Mouse (Mus musculus) T-helper 2 cell (primary cell): ENCODE data around the gene Ube4b.

Source experiments
- in situ Hi-C: fragments of 300-600 bp; cut with MboI, MseI; formaldehyde crosslinking; loops from one replicate; pipeline ENCODE4 v1.15.1; 2025; ENCODE audit warnings: high pct_unique_total_duplicates

Gene Ube4b

DNA sequence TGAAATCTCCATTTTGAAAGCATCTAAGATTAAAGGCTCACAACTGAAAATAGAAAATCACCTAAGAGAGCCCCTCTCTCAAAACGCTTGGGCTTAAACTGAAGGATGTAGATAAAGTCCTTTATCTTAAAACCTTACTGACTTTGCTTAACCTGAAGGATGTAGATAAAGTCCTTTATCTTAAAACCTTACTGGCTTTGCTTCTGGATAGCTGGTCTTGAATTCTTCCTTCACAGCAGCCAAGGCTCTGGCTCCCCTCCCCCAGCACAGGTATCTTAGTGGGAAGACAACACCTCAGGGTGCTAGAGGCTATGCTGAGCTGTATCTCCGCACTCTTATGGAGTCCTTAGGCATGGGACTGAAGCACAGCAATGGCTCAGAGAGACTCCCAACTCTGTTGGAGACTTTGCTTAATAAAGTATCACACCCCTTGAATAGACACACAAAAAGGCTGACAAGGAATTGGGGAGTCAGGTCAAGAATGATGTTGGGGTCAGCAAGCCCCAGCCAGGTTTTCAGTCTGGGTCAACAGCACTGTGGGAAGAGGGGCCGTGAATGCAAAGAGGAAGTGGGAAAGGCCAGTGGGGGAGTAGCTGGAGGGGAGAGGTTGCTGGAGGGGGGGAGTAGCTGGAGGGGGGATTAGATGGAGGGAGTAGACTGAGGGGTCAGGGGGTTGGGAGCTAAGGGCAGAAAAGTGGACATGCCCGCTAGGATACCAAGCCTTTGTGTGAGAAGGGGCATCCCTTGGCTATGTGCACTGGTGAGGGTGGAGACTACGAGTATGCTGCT, 86.9 kb downstream of the Ube4b start:
- in situ Hi-C loops, result no loop called here

- in situ Hi-C loops, result no loop called here
Measured at GRCm38 (mm10) chr4:149338137-149338536, 88.4 kb downstream of the Ube4b start.

- in situ Hi-C loops, result no loop called here
Measured at GRCm38 (mm10) chr4:149337353-149337752, 89.2 kb downstream of the Ube4b start.

DNA sequence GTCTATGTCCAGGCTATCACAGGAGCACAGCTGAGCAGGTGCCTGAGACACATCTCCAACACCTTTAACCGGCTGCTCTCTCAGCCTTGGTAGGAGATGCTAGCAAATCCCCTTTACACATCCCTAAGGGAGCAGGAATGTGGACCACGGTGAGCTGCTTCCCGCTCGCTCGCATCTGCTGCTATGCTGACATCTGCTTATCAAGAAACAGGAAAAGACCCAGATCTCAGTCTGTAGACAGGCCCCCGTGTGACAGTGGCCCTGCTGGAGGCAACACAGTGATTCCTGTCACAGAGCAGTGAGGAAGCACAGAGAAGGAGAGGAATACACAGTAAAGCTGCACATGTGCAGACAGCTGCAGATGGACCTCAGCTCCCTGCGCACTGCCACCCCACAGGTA, 90.2 kb downstream of the Ube4b start:
- in situ Hi-C loops, result no loop called here

DNA sequence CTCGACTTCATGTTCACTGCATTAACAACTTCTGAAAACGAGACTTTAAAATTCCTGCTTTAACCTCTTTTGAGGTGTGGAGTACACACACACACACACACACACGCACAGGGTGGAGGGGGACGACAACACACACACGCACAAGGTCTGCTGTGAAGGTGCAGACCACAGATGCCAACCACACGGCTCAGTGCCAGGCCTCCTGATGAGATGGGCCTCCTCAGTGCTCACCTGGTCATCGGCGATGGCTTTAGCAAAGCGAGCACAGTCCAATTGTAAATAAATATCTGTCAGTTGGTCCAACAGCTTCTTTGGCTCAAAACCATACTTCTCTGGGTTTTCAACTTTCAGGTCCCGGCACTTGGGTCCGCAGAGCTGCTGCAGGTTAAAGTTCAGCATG, 91.7 kb downstream of the Ube4b start:
- in situ Hi-C loops, result no loop called here

GRCm38 (mm10) chr4:149332726-149333125, 93.8 kb downstream of the Ube4b start:
- in situ Hi-C loops, result no loop called here

GRCm38 (mm10) chr4:149330495-149330894, 96.1 kb downstream of the Ube4b start:
- in situ Hi-C loops, result no loop called here

DNA sequence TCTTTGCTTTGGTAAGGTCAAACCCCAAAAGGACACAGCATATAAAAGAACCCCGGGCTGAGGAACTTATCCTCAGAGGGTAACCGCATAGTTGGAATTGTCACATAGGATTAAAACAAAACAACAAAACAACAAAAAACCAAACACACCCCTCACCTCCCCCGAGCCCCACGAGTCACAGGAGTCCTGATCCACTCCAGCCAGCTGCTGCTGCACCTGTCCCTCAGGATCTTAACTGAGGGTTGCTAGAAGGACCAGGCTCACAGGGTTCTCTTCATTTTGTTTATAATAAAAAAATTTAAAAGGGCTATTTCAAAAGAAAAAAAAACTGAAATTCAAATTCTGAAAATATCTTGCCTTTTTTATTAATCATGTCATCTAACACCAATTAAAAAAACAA, 97.8 kb downstream of the Ube4b start:
- in situ Hi-C loops, result no loop called here

- in situ Hi-C loops, result no loop called here
Measured at GRCm38 (mm10) chr4:149327281-149327680, 99.3 kb downstream of the Ube4b start.

GRCm38 (mm10) chr4:149325411-149326162, 101.0 kb downstream of the Ube4b start:
- in situ Hi-C loops, result no loop called here

DNA sequence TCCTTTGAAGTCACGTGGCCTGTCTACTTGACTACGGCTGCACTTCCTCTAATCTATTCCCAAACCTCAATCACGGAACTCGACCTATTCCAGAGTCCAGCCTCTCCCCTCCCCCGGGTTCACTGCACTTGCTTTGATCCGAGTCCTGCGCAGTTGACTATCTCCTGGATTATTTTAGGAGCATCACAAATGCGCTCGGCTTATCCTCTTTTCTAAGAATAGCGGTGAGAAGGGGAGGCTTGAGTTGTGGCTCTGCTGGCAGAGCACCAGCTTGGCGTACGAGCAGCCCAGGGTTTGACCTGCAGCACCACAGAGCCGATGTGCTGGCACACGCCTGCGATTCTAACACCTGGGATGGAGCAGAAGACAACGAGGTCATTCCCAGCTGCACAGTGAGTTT, 102.8 kb downstream of the Ube4b start:
- in situ Hi-C loops, result no loop called here

DNA sequence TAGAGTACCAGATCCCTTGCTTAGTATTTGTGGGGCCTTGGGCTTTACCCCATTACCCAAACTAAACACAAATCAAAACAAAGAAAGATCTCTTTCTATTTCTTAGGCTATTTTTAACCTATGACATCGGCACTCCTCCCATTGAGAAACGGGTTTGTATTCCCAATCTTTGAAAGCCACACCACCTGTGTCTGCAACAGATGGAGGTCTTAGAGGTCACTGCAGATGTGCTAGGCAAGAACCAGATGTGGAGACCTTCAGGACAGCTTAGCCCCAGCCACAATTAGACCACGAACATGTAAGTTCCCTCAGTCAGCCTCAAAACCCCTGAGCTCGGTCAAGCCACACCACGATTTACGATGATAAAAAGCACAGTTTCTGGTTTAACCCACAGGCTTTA, 103.8 kb downstream of the Ube4b start:
- in situ Hi-C loops, result no loop called here

- in situ Hi-C loops, result no loop called here
Measured at GRCm38 (mm10) chr4:149322286-149322685, 104.3 kb downstream of the Ube4b start.

GRCm38 (mm10) chr4:149319088-149319487, 107.5 kb downstream of the Ube4b start:
- in situ Hi-C loops, result no loop called here

DNA sequence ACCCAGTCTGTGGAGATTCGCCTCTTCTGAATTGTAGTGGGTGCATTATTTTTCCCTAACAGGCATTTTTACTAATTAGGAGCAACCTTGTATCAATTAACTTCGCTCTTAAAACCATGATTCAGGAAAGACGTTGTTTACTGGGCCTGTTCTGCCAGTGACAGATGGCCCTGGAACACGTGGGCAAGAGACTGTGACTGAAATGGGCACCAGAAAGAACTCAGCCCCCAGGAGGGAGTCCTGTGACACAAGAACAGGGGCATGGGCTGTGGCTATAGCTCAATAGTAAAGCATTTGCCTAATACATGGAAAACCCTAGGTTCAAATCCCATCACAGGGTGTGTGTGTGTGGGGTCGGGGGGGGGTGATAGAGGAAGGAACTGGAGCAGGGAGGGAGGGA, 109.2 kb downstream of the Ube4b start:
- in situ Hi-C loops, result no loop called here

DNA sequence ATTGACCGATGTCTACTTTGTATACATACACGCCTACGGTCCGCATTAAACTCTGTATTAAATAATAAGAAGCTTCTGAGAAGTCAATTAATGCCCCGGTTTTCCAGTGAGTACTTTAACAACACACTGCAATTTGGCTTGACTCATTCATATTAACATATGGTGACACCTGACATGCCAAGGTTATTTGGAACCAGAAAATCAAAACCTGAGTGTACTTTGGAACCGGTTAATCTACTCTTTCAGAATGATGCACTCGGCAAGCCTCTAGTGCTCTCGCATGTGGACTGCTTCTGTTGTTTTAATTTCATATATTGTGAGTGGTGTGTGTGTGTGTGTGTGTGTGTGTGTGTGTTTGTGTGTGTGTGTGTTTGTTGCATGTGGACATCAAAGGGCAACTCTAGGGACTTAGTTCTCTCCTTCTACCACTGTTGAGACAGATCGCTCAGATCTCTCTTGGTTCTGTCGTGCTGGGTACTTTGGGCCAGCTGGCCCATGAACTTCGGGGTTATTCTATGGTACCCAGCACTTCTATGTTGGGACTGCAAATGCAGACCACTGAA, 112.2 kb downstream of the Ube4b start:
- in situ Hi-C loops, result no loop called here

- in situ Hi-C loops, result no loop called here
Measured at GRCm38 (mm10) chr4:149313558-149314253, 112.8 kb downstream of the Ube4b start.

- in situ Hi-C loops, result no loop called here
Measured at GRCm38 (mm10) chr4:149311996-149312395, 114.6 kb downstream of the Ube4b start.

- in situ Hi-C loops, result no loop called here
Measured at GRCm38 (mm10) chr4:149308491-149308820, 118.1 kb downstream of the Ube4b start.

- in situ Hi-C loops, result no loop called here
Measured at GRCm38 (mm10) chr4:149307596-149308490, 118.7 kb downstream of the Ube4b start, which contains the start of gene Kif1b. Gene Kif1b, minus strand, starts transcription at chr4:149307693.
